Comparison of ENCODE assay signal across 27 mouse cellular contexts in the genomic region with DNA sequence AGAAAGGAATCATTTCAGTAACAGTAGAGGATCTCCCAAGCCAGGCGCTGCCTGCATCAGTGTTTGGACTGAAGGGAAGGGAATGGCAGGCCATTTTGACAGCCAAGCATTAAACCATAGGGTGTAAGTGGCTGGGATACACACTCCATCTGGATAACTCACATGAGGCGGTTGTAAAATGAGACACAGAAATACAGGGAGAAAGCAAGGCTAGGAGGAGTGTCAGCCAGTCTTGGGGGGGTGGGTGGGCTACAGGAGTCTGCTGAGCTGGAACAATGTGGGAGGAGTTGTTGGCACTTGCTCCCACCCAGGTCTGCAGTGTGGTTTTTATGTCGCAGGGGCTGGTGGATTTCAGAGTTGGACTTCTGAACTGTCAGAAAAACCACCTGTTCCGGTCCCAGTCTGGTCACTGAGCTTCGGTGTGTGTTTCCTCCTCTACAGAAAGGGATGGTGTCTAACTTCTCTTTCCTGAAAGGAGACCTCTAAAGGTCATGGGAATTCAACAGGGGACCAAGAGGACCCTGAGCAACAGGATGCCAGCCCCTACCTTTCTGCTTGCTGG. TPM values are rescaled to one million over a fixed set of nuclear protein-coding genes. Genes with fewer than 3 reads are reported as not detected.
"Had no signal": no experiment of that assay in that cellular context is flagged by ENCODE, and none has a peak within 500 bp of the region (broad histone marks: within the 10 kb centered on the region; RNA-seq: fewer than 3 reads in every experiment).

No protein-coding gene starts in this region.

- H3K27me3 ChIP-seq: heart, embryonic 13.5 days; heart, embryonic 15.5 days; hindbrain, embryonic 12.5 days; limb, embryonic 13.5 days; limb, embryonic 15.5 days; liver, embryonic 12.5 days had no signal

- ATAC-seq: hindbrain, postnatal 0 days; intestine, embryonic 16.5 days; liver, embryonic 12.5 days had no signal

- H3K9ac ChIP-seq: heart, embryonic 13.5 days; heart, embryonic 15.5 days; hindbrain, embryonic 12.5 days; hindbrain, embryonic 14.5 days; limb, embryonic 13.5 days; limb, embryonic 15.5 days; liver, embryonic 12.5 days; liver, embryonic 14.5 days had no signal

- DNase-seq: gastrocnemius, adult 2 months; gastrocnemius, postnatal 14 days; gastrocnemius, postnatal 36 days; heart, adult 11 months; heart, adult 2 months; heart, postnatal 14 days; heart, postnatal 36 days; kidney, adult 11 months; kidney, adult 2 months; kidney, postnatal 14 days; layer of hippocampus, adult 9-11 months; layer of hippocampus, postnatal 36 days; left cerebral cortex, postnatal 4 days; lung, adult 18-20 months had no signal

- H3K4me1 ChIP-seq: hindbrain, embryonic 12.5 days; liver, embryonic 12.5 days had no signal

- H3K4me2 ChIP-seq: heart, embryonic 11.5 days; heart, embryonic 13.5 days; heart, embryonic 15.5 days; hindbrain, embryonic 12.5 days; hindbrain, embryonic 14.5 days; limb, embryonic 13.5 days; limb, embryonic 15.5 days; liver, embryonic 12.5 days had no signal

- H3K27ac ChIP-seq: gastrocnemius, adult 2 months; heart, adult 2 months; heart, embryonic 13.5 days; heart, embryonic 15.5 days; hindbrain, embryonic 10.5 days; hindbrain, embryonic 12.5 days; hindbrain, embryonic 14.5 days; hindbrain, postnatal 0 days; limb, embryonic 13.5 days; limb, embryonic 15.5 days; liver, embryonic 12.5 days; liver, embryonic 14.5 days had no signal

- H3K4me3 ChIP-seq: gastrocnemius, adult 2 months; heart, adult 2 months; heart, embryonic 13.5 days; heart, embryonic 15.5 days; hindbrain, embryonic 10.5 days; hindbrain, embryonic 12.5 days; limb, embryonic 13.5 days; limb, embryonic 15.5 days; liver, embryonic 12.5 days had no signal

- H3K9me3 ChIP-seq: heart, embryonic 13.5 days; heart, embryonic 15.5 days; hindbrain, embryonic 10.5 days; hindbrain, embryonic 12.5 days; limb, embryonic 13.5 days; limb, embryonic 15.5 days; liver, embryonic 12.5 days had no signal

RNA-seq across cellular contexts. Expression of gene Cd101, which starts 8.7 kb away (rescaled TPM):
- total RNA-seq: liver, adult 2 months had no signal
- polyA plus RNA-seq: hindbrain, embryonic 10.5 days; hindbrain, embryonic 12.5 days had no signal
